Comparison of ENCODE assay signal across 16 mouse cellular contexts in the genomic region with DNA sequence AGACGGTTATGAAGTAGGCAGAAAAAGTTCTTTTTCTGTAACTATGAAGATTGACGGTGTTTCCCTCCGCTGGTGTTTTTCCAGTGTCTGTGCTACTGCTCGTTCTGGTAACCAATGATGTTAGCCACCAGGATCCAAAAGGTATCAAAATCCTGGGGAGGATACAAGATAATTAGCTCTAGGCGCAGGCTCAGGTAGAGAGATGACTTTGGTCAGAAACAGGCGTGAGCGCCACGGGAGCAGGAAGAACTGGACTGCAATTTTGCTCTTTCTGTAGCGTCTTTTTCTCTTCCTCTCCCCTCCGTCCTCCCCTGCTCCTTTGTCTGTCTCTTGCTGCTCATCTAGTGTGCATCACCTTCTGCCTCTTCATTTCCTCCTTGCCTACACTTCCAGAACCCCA. TPM values are rescaled to one million over a fixed set of nuclear protein-coding genes. Genes with fewer than 3 reads are reported as not detected.
DNase-seq lines count a peak whose midpoint lies in the region; ATAC-seq lines count a peak whose summit lies in the region.
"Had no signal": no experiment of that assay in that cellular context is flagged by ENCODE, and none has a peak within 500 bp of the region (broad histone marks: within the 10 kb centered on the region; RNA-seq: fewer than 3 reads in every experiment).

No protein-coding gene starts in this region.

- H3K27me3 ChIP-seq in heart, embryonic 16.5 days (ENCODE audit: control insufficient read depth, insufficient read depth, low read length): no peaks in the 10 kb centered on the region
- H3K27me3 ChIP-seq in heart, embryonic 12.5 days (replicated peaks): no peaks in the 10 kb centered on the region
- H3K27me3 ChIP-seq in midbrain, embryonic 13.5 days: no peaks in the 10 kb centered on the region
- H3K27me3 ChIP-seq: embryonic facial prominence, embryonic 15.5 days; hindbrain, embryonic 13.5 days; neural tube, embryonic 13.5 days had no signal

- peak; percentile 32 for DNase-seq in 416B (ENCODE audit: low read depth)
- DNase-seq in retina, postnatal 1 day: no peak
- DNase-seq in gastrocnemius, adult 8-10 months (ENCODE audit: low spot score in 2 of 2): no peak
- DNase-seq: cerebellum, postnatal 10 days; right cerebral cortex, postnatal 25 days had no signal

- ATAC-seq in heart, embryonic 16.5 days (replicated peaks; ENCODE audit: extremely low read depth, insufficient read depth, low FRiP score): no peak
- ATAC-seq in heart, embryonic 12.5 days (ENCODE audit: insufficient number of reproducible peaks, low FRiP score): no peak
- ATAC-seq in activated CD4-positive, CD25-positive, alpha-beta regulatory T cell, adult 4 months: peak; percentile 31
- no peak for ATAC-seq in midbrain, embryonic 13.5 days

- H3K9ac ChIP-seq in heart, embryonic 16.5 days (ENCODE audit: low read length): no peak overlapping the region
- no peak overlapping the region for H3K9ac ChIP-seq in heart, embryonic 12.5 days
- H3K9ac ChIP-seq in midbrain, embryonic 13.5 days (replicated peaks): no peak overlapping the region
- H3K9ac ChIP-seq: embryonic facial prominence, embryonic 15.5 days; hindbrain, embryonic 13.5 days; neural tube, embryonic 13.5 days had no signal

- peaks cover 42% of the 10 kb centered on the region for H3K4me1 ChIP-seq in heart, embryonic 16.5 days (ENCODE audit: control insufficient read depth, insufficient read depth, low read length)
- peaks cover 53% of the 10 kb centered on the region for H3K4me1 ChIP-seq in heart, embryonic 12.5 days (replicated peaks)
- peaks cover 11% of the 10 kb centered on the region for H3K4me1 ChIP-seq in midbrain, embryonic 13.5 days (replicated peaks)

- 76% methylated on average over 10 of the region's 10 CpGs for WGBS in heart, embryonic 16.5 days
- WGBS in heart, embryonic 12.5 days: 75% methylated on average over 10 of the region's 10 CpGs
- 8% methylated on average over 10 of the region's 10 CpGs for WGBS in macrophage (ENCODE audit: missing documents)
- 93% methylated on average over 10 of the region's 10 CpGs for WGBS in midbrain, embryonic 13.5 days

- H3K36me3 ChIP-seq in heart, embryonic 16.5 days (ENCODE audit: control insufficient read depth, insufficient read depth): no peaks in the 10 kb centered on the region
- H3K36me3 ChIP-seq in heart, embryonic 12.5 days: no peaks in the 10 kb centered on the region
- H3K36me3 ChIP-seq in macrophage (ENCODE audit: inconsistent target): no peaks in the 10 kb centered on the region
- no peaks in the 10 kb centered on the region for H3K36me3 ChIP-seq in midbrain, embryonic 13.5 days
- H3K36me3 ChIP-seq: embryonic facial prominence, embryonic 15.5 days; hindbrain, embryonic 13.5 days; neural tube, embryonic 13.5 days had no signal

- H3K4me2 ChIP-seq in heart, embryonic 16.5 days (ENCODE audit: low read depth, low read length): peak overlapping the region; percentile 14; the same call in 1 of the 2 replicates
- no peak overlapping the region for H3K4me2 ChIP-seq in heart, embryonic 12.5 days
- H3K4me2 ChIP-seq in midbrain, embryonic 13.5 days (replicated peaks): no peak overlapping the region
- H3K4me2 ChIP-seq: embryonic facial prominence, embryonic 15.5 days; hindbrain, embryonic 13.5 days; midbrain, embryonic 11.5 days; neural tube, embryonic 13.5 days had no signal

- peak overlapping the region; percentile 6 for H3K27ac ChIP-seq in heart, embryonic 16.5 days (ENCODE audit: low read length)
- H3K27ac ChIP-seq in heart, embryonic 12.5 days (ENCODE audit: poor library complexity, severe bottlenecking): no peak overlapping the region
- H3K27ac ChIP-seq in macrophage: peak overlapping the region; percentile 60
- H3K27ac ChIP-seq in midbrain, embryonic 13.5 days: no peak overlapping the region
- H3K27ac ChIP-seq: embryonic facial prominence, embryonic 15.5 days; hindbrain, embryonic 13.5 days; kidney, postnatal 0 days; neural tube, embryonic 13.5 days had no signal

- no peak overlapping the region for H3K4me3 ChIP-seq in heart, embryonic 16.5 days (ENCODE audit: low read length)
- no peak overlapping the region for H3K4me3 ChIP-seq in heart, embryonic 12.5 days
- peak overlapping the region; percentile 7; the same call in 1 of the 2 replicates for H3K4me3 ChIP-seq in macrophage (ENCODE audit: inconsistent target)
- H3K4me3 ChIP-seq in midbrain, embryonic 13.5 days (replicated peaks): no peak overlapping the region
- H3K4me3 ChIP-seq: embryonic facial prominence, embryonic 15.5 days; hindbrain, embryonic 13.5 days; left cerebral cortex, adult 2 months; neural tube, embryonic 13.5 days had no signal

- no peaks in the 10 kb centered on the region for H3K9me3 ChIP-seq in heart, embryonic 16.5 days (replicated peaks; ENCODE audit: control insufficient read depth, low read length)
- H3K9me3 ChIP-seq in heart, embryonic 12.5 days (replicated peaks): no peaks in the 10 kb centered on the region
- H3K9me3 ChIP-seq in midbrain, embryonic 13.5 days: no peaks in the 10 kb centered on the region
- H3K9me3 ChIP-seq: embryonic facial prominence, embryonic 15.5 days; hindbrain, embryonic 13.5 days; neural tube, embryonic 13.5 days had no signal

- H3K79me2 ChIP-seq in macrophage (ENCODE audit: inconsistent target): no peaks in the 10 kb centered on the region

RNA-seq across cellular contexts. Expression of a gene that starts 20.3 kb away (rescaled TPM):
- not detected in 2 replicates for polyA plus RNA-seq in heart, embryonic 16.5 days (2015; fragmentation: Nextera tagmentation; extraction: Ambion mirVana)
- polyA plus RNA-seq in heart, embryonic 12.5 days (2016; fragmentation: Nextera tagmentation; extraction: Ambion mirVana): not detected in 2 replicates
- polyA plus RNA-seq in activated CD4-positive, CD25-positive, alpha-beta regulatory T cell, adult 4 months (2017; shearing (Covaris generic)): not detected
- not detected for total RNA-seq in macrophage (2018; cell fraction: chromatin; rRNA removed)
- not detected for total RNA-seq in macrophage (2018; cell fraction: cytosol; rRNA removed)
- not detected for total RNA-seq in macrophage (2018; cell fraction: nucleus; rRNA removed)
- polyA plus RNA-seq in macrophage (2018): not detected in 3 replicates
- not detected in 2 replicates for polyA plus RNA-seq in midbrain, embryonic 13.5 days (2015; fragmentation: Nextera tagmentation; extraction: Ambion mirVana)
- not detected for total RNA-seq in gastrocnemius, adult 8-10 months (2022)
- total RNA-seq: left cerebral cortex, adult 2 months had no signal
- polyA plus RNA-seq: embryonic facial prominence, embryonic 15.5 days; hindbrain, embryonic 13.5 days; kidney, postnatal 0 days; midbrain, embryonic 11.5 days; neural tube, embryonic 13.5 days had no signal

Comparison
In these comparisons a context has a peak if more than half of its experiments do, and no peak if none do; other contexts are left out.
1. H3K27ac ChIP-seq: peak in heart, embryonic 16.5 days (single experiment) and macrophage (single experiment); none in heart, embryonic 12.5 days (single experiment) and midbrain, embryonic 13.5 days (single experiment).